Mouse (Mus musculus): ENCODE results near the gene Olfr1445. TPM values are rescaled to one million over a fixed set of nuclear protein-coding genes. Genes with fewer than 3 reads are reported as not detected.

The Olfr1445 gene
- polyA plus RNA-seq (2014; fragmentation: Nextera tagmentation; extraction: Ambion mirVana), result not detected in 2 replicates

DNA sequence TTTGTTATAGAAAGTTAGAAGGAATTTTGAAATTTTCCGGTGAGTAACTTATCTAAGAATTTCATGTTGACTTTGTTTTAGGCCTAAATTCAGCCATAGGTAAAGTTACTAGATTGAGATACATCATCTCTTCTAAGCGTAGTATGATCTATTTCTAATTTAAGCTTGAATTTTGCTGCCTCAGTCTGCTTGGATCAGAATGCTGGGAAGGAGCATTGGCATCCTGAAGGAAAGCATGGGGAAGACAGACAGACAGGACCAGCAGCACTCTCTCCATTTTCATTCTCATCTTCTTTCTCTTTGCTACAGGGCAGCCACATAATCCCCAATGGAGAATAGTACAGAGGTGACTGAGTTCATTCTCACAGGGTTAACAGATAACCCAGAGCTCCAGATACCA lies at the start of gene Olfr1445:
Gene Olfr1445 (plus strand): TSS at position 301 of the 400 bp plus-strand sequence.
- H3K9me3 ChIP-seq (ENCODE audit: control insufficient read depth, low read length), result no peaks in the 10 kb centered on the region
- H3K4me2 ChIP-seq (replicated peaks; ENCODE audit: low read depth, low read length), result no peak within 1 kb of the TSS
- H3K36me3 ChIP-seq (ENCODE audit: control insufficient read depth, insufficient read depth, low read length), result no peaks in the 10 kb centered on the region
- no peak within 1 kb of the TSS for H3K9ac ChIP-seq (ENCODE audit: low read depth, low read length)
- no peaks in the 10 kb centered on the region for H3K4me1 ChIP-seq (replicated peaks; ENCODE audit: control insufficient read depth, insufficient read depth, low read length)
- DNase-seq (ENCODE audit: low spot score) (no peak), ATAC-seq (ENCODE audit: low FRiP score) (no peak)
- H3K27ac ChIP-seq (ENCODE audit: low read depth, low read length), result no peak within 1 kb of the TSS
- H3K4me3 ChIP-seq (ENCODE audit: low read depth, low read length), result no peak within 1 kb of the TSS
- WGBS, result 86% methylated on average over 2 of the region's 2 CpGs
- H3K27me3 ChIP-seq (ENCODE audit: control insufficient read depth, insufficient read depth, low read length), result no peaks in the 10 kb centered on the region

DNA sequence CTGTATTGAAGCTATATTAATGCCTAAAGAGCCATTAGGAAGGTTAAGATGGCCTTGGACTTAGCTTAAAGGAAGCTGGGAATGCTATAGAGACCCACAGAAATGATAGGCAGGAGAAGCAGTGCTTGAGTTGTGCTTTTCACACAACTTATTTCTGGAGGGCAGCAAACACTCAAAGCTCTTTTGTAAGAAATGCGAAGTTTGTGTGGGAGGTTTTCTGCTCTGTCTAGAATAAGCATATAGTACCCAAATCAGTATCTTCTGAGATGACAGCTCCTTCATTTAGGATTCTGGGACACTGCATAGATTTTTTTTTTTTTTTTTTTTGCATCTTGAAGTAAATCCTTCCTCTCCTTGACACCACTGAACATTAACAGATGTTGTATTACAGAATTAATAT lies 45.1 kb upstream of the Olfr1445 start:
- Histone ChIP-seq H3K9ac (ENCODE audit: low read depth, low read length) (no peak overlapping the region), H3K4me2 (replicated peaks; ENCODE audit: low read depth, low read length) (no peak overlapping the region), H3K27me3 (ENCODE audit: control insufficient read depth, insufficient read depth, low read length) (no peaks in the 10 kb centered on the region), H3K36me3 (ENCODE audit: control insufficient read depth, insufficient read depth, low read length) (no peaks in the 10 kb centered on the region), H3K27ac (ENCODE audit: low read depth, low read length) (no peak overlapping the region), H3K9me3 (ENCODE audit: control insufficient read depth, low read length) (no peaks in the 10 kb centered on the region), H3K4me3 (ENCODE audit: low read depth, low read length) (no peak overlapping the region), H3K4me1 (replicated peaks; ENCODE audit: control insufficient read depth, insufficient read depth, low read length) (no peaks in the 10 kb centered on the region)
- DNase-seq (ENCODE audit: low spot score) (no peak), ATAC-seq (ENCODE audit: low FRiP score) (no peak)
- WGBS, result 93% methylated on average over 1 of the region's 1 CpGs

- no peak within 1 kb of the TSS for H3K4me2 ChIP-seq (replicated peaks; ENCODE audit: low read depth, low read length)
- H3K27ac ChIP-seq (ENCODE audit: low read depth, low read length), result no peak within 1 kb of the TSS
- H3K9ac ChIP-seq (ENCODE audit: low read depth, low read length), result no peak within 1 kb of the TSS
- H3K4me1 ChIP-seq (replicated peaks; ENCODE audit: control insufficient read depth, insufficient read depth, low read length), result no peaks in the 10 kb centered on the region
- no peak for DNase-seq (ENCODE audit: low spot score)
- no peak within 1 kb of the TSS for H3K4me3 ChIP-seq (ENCODE audit: low read depth, low read length)
- no peaks in the 10 kb centered on the region for H3K9me3 ChIP-seq (ENCODE audit: control insufficient read depth, low read length)
- H3K27me3 ChIP-seq (ENCODE audit: control insufficient read depth, insufficient read depth, low read length), result no peaks in the 10 kb centered on the region
- no peak for ATAC-seq (ENCODE audit: low FRiP score)
- H3K36me3 ChIP-seq (ENCODE audit: control insufficient read depth, insufficient read depth, low read length), result no peaks in the 10 kb centered on the region
Observed at GRCm38 (mm10) chr19:12846382-12846781, 37.3 kb upstream of the Olfr1445 start, which contains the start of gene Gm5244. TSS of gene Gm5244 (plus strand) at chr19:12846682.

- no peak within 1 kb of the TSS for H3K9ac ChIP-seq (ENCODE audit: low read depth, low read length)
- H3K27me3 ChIP-seq (ENCODE audit: control insufficient read depth, insufficient read depth, low read length), result no peaks in the 10 kb centered on the region
- no peak for DNase-seq (ENCODE audit: low spot score)
- ATAC-seq (ENCODE audit: low FRiP score), result no peak
- H3K36me3 ChIP-seq (ENCODE audit: control insufficient read depth, insufficient read depth, low read length), result no peaks in the 10 kb centered on the region
- H3K9me3 ChIP-seq (ENCODE audit: control insufficient read depth, low read length), result no peaks in the 10 kb centered on the region
- H3K27ac ChIP-seq (ENCODE audit: low read depth, low read length), result no peak within 1 kb of the TSS
- WGBS, result 67% methylated on average over 1 of the region's 1 CpGs
- no peak within 1 kb of the TSS for H3K4me2 ChIP-seq (replicated peaks; ENCODE audit: low read depth, low read length)
- no peaks in the 10 kb centered on the region for H3K4me1 ChIP-seq (replicated peaks; ENCODE audit: control insufficient read depth, insufficient read depth, low read length)
- H3K4me3 ChIP-seq (ENCODE audit: low read depth, low read length), result no peak within 1 kb of the TSS
Observed at GRCm38 (mm10) chr19:12856983-12857382, 26.7 kb upstream of the Olfr1445 start, which contains the start of gene Olfr1444. TSS of gene Olfr1444 (plus strand) at chr19:12857283.

- H3K4me1 ChIP-seq (replicated peaks; ENCODE audit: control insufficient read depth, insufficient read depth, low read length), result no peaks in the 10 kb centered on the region
- H3K9ac ChIP-seq (ENCODE audit: low read depth, low read length), result no peak within 1 kb of the TSS
- no peaks in the 10 kb centered on the region for H3K9me3 ChIP-seq (ENCODE audit: control insufficient read depth, low read length)
- no peak within 1 kb of the TSS for H3K4me2 ChIP-seq (replicated peaks; ENCODE audit: low read depth, low read length)
- H3K27ac ChIP-seq (ENCODE audit: low read depth, low read length), result no peak within 1 kb of the TSS
- ATAC-seq (ENCODE audit: low FRiP score), result no peak
- 86% methylated on average over 1 of the region's 1 CpGs for WGBS
- H3K4me3 ChIP-seq (ENCODE audit: low read depth, low read length), result no peak within 1 kb of the TSS
- no peak for DNase-seq (ENCODE audit: low spot score)
- no peaks in the 10 kb centered on the region for H3K27me3 ChIP-seq (ENCODE audit: control insufficient read depth, insufficient read depth, low read length)
- H3K36me3 ChIP-seq (ENCODE audit: control insufficient read depth, insufficient read depth, low read length), result no peaks in the 10 kb centered on the region
Observed at GRCm38 (mm10) chr19:12893424-12893823, 9.8 kb downstream of the Olfr1445 start, which contains the start of gene Olfr1446. TSS of gene Olfr1446 (minus strand) at chr19:12893524.

DNA sequence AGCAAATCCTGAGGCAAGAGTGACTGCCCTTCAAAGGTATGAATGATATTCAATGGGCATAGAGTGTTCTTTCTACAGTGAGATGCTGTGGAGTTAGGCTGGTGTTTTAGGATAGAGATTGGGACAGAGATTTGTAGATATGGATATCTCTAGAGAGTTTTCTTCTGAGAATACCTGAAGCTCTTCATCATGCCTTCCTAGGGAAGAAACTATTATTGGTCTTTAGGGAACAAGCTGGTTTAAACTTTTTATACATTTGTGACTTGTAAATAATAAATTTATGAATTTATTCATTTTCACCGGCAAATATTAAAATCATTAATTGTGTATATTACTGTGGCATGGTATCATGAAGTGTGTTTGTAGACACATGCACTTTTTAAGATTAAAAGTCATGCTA lies 20.0 kb downstream of the Olfr1445 start, which contains the start of gene Olfr1447:
Gene Olfr1447 (minus strand): TSS at position 101 of the 400 bp plus-strand sequence.
- no peak within 1 kb of the TSS for H3K4me3 ChIP-seq (ENCODE audit: low read depth, low read length)
- DNase-seq (ENCODE audit: low spot score) (no peak), ATAC-seq (ENCODE audit: low FRiP score) (no peak)
- no peak within 1 kb of the TSS for H3K9ac ChIP-seq (ENCODE audit: low read depth, low read length)
- no peak within 1 kb of the TSS for H3K4me2 ChIP-seq (replicated peaks; ENCODE audit: low read depth, low read length)
- no peaks in the 10 kb centered on the region for H3K27me3 ChIP-seq (ENCODE audit: control insufficient read depth, insufficient read depth, low read length)
- 86% methylated on average over 1 of the region's 1 CpGs for WGBS
- no peaks in the 10 kb centered on the region for H3K9me3 ChIP-seq (ENCODE audit: control insufficient read depth, low read length)
- H3K27ac ChIP-seq (ENCODE audit: low read depth, low read length), result no peak within 1 kb of the TSS
- no peaks in the 10 kb centered on the region for H3K36me3 ChIP-seq (ENCODE audit: control insufficient read depth, insufficient read depth, low read length)
- no peaks in the 10 kb centered on the region for H3K4me1 ChIP-seq (replicated peaks; ENCODE audit: control insufficient read depth, insufficient read depth, low read length)

DNA sequence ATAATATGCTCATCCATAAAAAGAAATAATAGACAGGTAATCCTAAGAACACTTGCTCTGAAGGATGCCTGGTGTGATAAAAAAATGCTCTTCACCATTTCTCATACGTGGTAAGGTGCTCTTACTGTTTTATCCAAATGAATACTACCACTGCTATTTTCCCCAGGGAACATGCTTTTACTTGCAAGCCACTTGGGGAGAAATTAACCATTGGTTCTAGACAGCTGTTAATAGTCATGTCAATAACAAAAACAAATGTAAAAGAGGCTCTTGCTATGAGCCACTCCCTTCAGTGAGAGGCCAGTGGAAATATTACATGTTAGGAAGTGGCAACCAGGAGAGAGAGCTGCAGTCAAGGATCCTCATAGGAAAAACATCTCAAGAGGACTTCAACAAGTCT lies 40.7 kb downstream of the Olfr1445 start, which contains the start of gene Olfr1448:
Gene Olfr1448 (minus strand): TSS at position 101 of the 400 bp plus-strand sequence.
- WGBS, result 77% methylated on average over 1 of the region's 1 CpGs
- no peaks in the 10 kb centered on the region for H3K4me1 ChIP-seq (replicated peaks; ENCODE audit: control insufficient read depth, insufficient read depth, low read length)
- ATAC-seq (ENCODE audit: low FRiP score), result no peak
- no peaks in the 10 kb centered on the region for H3K36me3 ChIP-seq (ENCODE audit: control insufficient read depth, insufficient read depth, low read length)
- H3K27me3 ChIP-seq (ENCODE audit: control insufficient read depth, insufficient read depth, low read length), result no peaks in the 10 kb centered on the region
- no peaks in the 10 kb centered on the region; the same call in 1 of the 2 replicates for H3K9me3 ChIP-seq (ENCODE audit: control insufficient read depth, low read length)
- H3K4me2 ChIP-seq (replicated peaks; ENCODE audit: low read depth, low read length), result no peak within 1 kb of the TSS
- H3K9ac ChIP-seq (ENCODE audit: low read depth, low read length), result no peak within 1 kb of the TSS
- DNase-seq (ENCODE audit: low spot score), result no peak
- no peak within 1 kb of the TSS for H3K4me3 ChIP-seq (ENCODE audit: low read depth, low read length)
- no peak within 1 kb of the TSS for H3K27ac ChIP-seq (ENCODE audit: low read depth, low read length)

- DNase-seq (ENCODE audit: low spot score) (no peak), ATAC-seq (ENCODE audit: low FRiP score) (no peak)
- Histone ChIP-seq H3K27me3 (ENCODE audit: control insufficient read depth, insufficient read depth, low read length) (no peaks in the 10 kb centered on the region), H3K27ac (ENCODE audit: low read depth, low read length) (no peak within 1 kb of the TSS), H3K4me3 (ENCODE audit: low read depth, low read length) (no peak within 1 kb of the TSS), H3K4me1 (replicated peaks; ENCODE audit: control insufficient read depth, insufficient read depth, low read length) (no peaks in the 10 kb centered on the region), H3K9ac (ENCODE audit: low read depth, low read length) (no peak within 1 kb of the TSS), H3K9me3 (ENCODE audit: control insufficient read depth, low read length) (no peaks in the 10 kb centered on the region), H3K36me3 (ENCODE audit: control insufficient read depth, insufficient read depth, low read length) (no peaks in the 10 kb centered on the region), H3K4me2 (replicated peaks; ENCODE audit: low read depth, low read length) (no peak within 1 kb of the TSS)
Observed at GRCm38 (mm10) chr19:12930540-12930939, 46.9 kb downstream of the Olfr1445 start, which contains the start of gene Olfr1449. TSS of gene Olfr1449 (plus strand) at chr19:12930840.

Measured in hindbrain, embryonic 11.5 days (tissue).